ENCODE assay signal across 8 mouse cellular contexts in the genomic region with DNA sequence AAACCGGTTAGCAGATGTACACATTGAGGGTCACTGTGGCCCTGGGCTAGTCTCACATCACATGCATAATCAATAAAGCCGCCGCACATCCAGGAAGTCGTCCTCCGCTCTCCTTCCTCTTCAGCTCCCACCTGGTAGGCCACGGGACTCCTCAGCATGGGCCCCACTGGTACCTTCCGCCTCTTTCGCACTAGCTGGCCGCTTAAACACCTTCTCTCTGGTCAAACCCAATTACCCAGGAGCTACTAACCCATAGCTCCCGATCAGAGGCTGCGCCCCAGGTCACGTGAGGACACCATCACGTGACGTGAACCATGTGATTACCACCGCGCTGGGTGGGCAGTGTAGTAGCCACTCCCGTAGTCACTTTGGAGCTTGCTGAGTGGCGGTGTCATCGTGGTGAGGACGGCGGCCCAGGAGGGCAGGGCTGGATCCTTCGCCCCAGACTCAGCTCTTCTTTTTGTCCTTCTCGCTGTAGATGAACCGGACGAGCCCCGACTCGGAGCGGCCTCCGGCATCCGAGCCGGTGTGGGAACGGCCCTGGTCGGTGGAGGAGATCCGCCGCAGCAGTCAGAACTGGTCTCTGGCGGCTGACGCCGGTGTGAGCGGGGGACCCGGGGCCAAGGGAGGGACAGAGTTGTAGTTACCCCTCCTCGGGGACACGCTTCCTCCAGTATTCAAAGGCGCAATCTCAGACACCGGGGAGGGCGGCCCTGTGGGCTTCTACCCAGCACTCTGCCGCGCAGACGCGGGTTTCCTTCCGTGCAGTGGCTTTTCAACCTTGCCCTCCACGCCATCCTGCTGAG. TPM values are rescaled to one million over a fixed set of nuclear protein-coding genes. Genes with fewer than 3 reads are reported as not detected.
DNase-seq lines count a peak whose midpoint lies in the region; ATAC-seq and TF ChIP-seq lines count a peak whose summit lies in the region.

A gene (plus strand): TSS at position 310 of the 806 bp plus-strand sequence.

- peaks cover 27% of the 10 kb centered on the region for H3K36me3 ChIP-seq in hindbrain, embryonic 10.5 days
- 0 out of 2 replicates have a peak, but pooled peaks cover 7% of the 10 kb centered on the region for H3K36me3 ChIP-seq in lung, postnatal 0 days (ENCODE audit: insufficient read depth, low read length)

- peak within 1 kb of the TSS; percentile 87 for H3K9ac ChIP-seq in lung, postnatal 0 days (replicated peaks; ENCODE audit: low read depth)

- H3K27me3 ChIP-seq in hindbrain, embryonic 10.5 days (ENCODE audit: insufficient read depth, poor library complexity, severe bottlenecking), result no peaks in the 10 kb centered on the region
- no peaks in the 10 kb centered on the region for H3K27me3 ChIP-seq in lung, postnatal 0 days (replicated peaks; ENCODE audit: insufficient read depth, low read length)

- peak; percentile 89 for ATAC-seq in frontal cortex, adult (ENCODE audit: low TSS enrichment)
- ATAC-seq in lung, postnatal 0 days, result peak; percentile 99

- H3K27ac ChIP-seq in hindbrain, embryonic 10.5 days, result peak within 1 kb of the TSS; percentile 92
- peak within 1 kb of the TSS; percentile 91 for H3K27ac ChIP-seq in lung, postnatal 0 days (ENCODE audit: low read length)

- TF ChIP-seq CTCF in lung, postnatal 0 days (IDR thresholded peaks at IDR 0.05), result no peak

- WGBS in hindbrain, embryonic 10.5 days, result under 1% methylated on average over 51 of the region's 51 CpGs
- WGBS in lung, postnatal 0 days, result under 1% methylated on average over 50 of the region's 51 CpGs

- peak; percentile 47; the same call in 1 of the 2 replicates for TF ChIP-seq EP300 in lung, postnatal 0 days (IDR thresholded peaks at IDR 0.05)

- DNase-seq in MN1 (ENCODE audit: low spot score), result peak; percentile 97
- peak; percentile 97 for DNase-seq in cerebellum, adult 9-10 months
- peak; percentile 97 for DNase-seq in hindbrain, embryonic 10.5 days (ENCODE audit: low spot score)
- peak; percentile 97 for DNase-seq in layer of hippocampus, adult 9-11 months
- peak; percentile 97 for DNase-seq in lung, postnatal 0 days (ENCODE audit: low spot score)
- peak; percentile 90 for DNase-seq in ovary, postnatal 14 days (ENCODE audit: low spot score)
- DNase-seq in thymus, postnatal 14 days, result peak; percentile 89

- peaks cover 21% of the 10 kb centered on the region for H3K4me1 ChIP-seq in hindbrain, embryonic 10.5 days (replicated peaks)
- H3K4me1 ChIP-seq in lung, postnatal 0 days (ENCODE audit: insufficient read depth, low read depth, low read length), result peaks cover 7% of the 10 kb centered on the region; the same call in 1 of the 2 replicates

- H3K9me3 ChIP-seq in hindbrain, embryonic 10.5 days, result no peaks in the 10 kb centered on the region
- H3K9me3 ChIP-seq in lung, postnatal 0 days (ENCODE audit: low read length), result no peaks in the 10 kb centered on the region

- peak within 1 kb of the TSS; percentile 90 for H3K4me2 ChIP-seq in lung, postnatal 0 days (replicated peaks; ENCODE audit: low read depth, low read length)

- peak within 1 kb of the TSS; percentile 87 for H3K4me3 ChIP-seq in hindbrain, embryonic 10.5 days
- peak within 1 kb of the TSS; percentile 76 for H3K4me3 ChIP-seq in lung, postnatal 0 days (ENCODE audit: low read depth, low read length)

RNA-seq across cellular contexts. Expression of the gene that starts here (rescaled TPM):
- polyA plus RNA-seq in hindbrain, embryonic 10.5 days (2016; fragmentation: Nextera tagmentation; extraction: Ambion mirVana), result 52.9 and 54.9 TPM in 2 replicates
- polyA plus RNA-seq in lung, postnatal 0 days (2015; fragmentation: Nextera tagmentation; extraction: Ambion mirVana), result 36.9 and 38.7 TPM in 2 replicates

Comparison
In these comparisons a context has a peak if more than half of its experiments do, and no peak if none do; other contexts are left out.
1. Peak in every context shown above with its lines: DNase-seq, ATAC-seq, H3K4me3 ChIP-seq and H3K27ac ChIP-seq.